Mouse (Mus musculus) inflammation-experienced regulatory T-cells, adult 6 months (primary cell): Measurements from ENCODE around the gene Erc2. TPM values are rescaled to one million over a fixed set of nuclear protein-coding genes. Genes with fewer than 3 reads are reported as not detected.

Experiments used
- ATAC-seq: one replicate; pipeline ENCODE4 v1.8.0; 2017
- polyA plus RNA-seq, 3 experiments: library from polyadenylated mRNA; unstranded; fragments of 100-300 nt; shearing (Covaris generic); gene quantifications; one replicate each; pipeline ENCODE4 v1.2.1; 2017

Erc2 gene
- polyA plus RNA-seq, 3 experiments from 2014 or later, result 0.27 TPM; not detected in 2

GRCm38 (mm10) chr14:28511029-28511651 is 888.9 kb downstream of the Erc2 start:
- ATAC-seq, result no peak

GRCm38 (mm10) chr14:28512805-28513590 is 890.8 kb downstream of the Erc2 start:
- ATAC-seq, result no peak

- ATAC-seq, result no peak
Measured at GRCm38 (mm10) chr14:28514171-28514570, 891.9 kb downstream of the Erc2 start.

- ATAC-seq, result no peak
Measured at GRCm38 (mm10) chr14:28515331-28515730, 893.1 kb downstream of the Erc2 start.

- ATAC-seq, result no peak
Measured at GRCm38 (mm10) chr14:28517631-28518560, 895.7 kb downstream of the Erc2 start.

- ATAC-seq, result no peak
Measured at GRCm38 (mm10) chr14:28521106-28521505, 898.9 kb downstream of the Erc2 start.

GRCm38 (mm10) chr14:28522611-28523010 is 900.4 kb downstream of the Erc2 start:
- ATAC-seq, result no peak

GRCm38 (mm10) chr14:28525566-28525965 is 903.3 kb downstream of the Erc2 start:
- no peak for ATAC-seq

Other genes with a start within 250 kb of the Erc2 start
- gene Fam208a, start 193.6 kb upstream of the Erc2 start, polyA plus RNA-seq, result 10 to 100 TPM; 22.8 to 46.1 (median 33.8) TPM
- 10 to 100 TPM; 14.7 to 23.7 (median 19.5) TPM for gene Ccdc66, start 114.0 kb upstream of the Erc2 start, polyA plus RNA-seq